Mouse (Mus musculus): ENCODE measurements at regions not wholly inside any gene's neighbourhood (a gene's known extent, or its start where the extent isn't known, plus 50 kb on each side); places are given as distances from the start of the nearest gene placed in this dataset.

DNA sequence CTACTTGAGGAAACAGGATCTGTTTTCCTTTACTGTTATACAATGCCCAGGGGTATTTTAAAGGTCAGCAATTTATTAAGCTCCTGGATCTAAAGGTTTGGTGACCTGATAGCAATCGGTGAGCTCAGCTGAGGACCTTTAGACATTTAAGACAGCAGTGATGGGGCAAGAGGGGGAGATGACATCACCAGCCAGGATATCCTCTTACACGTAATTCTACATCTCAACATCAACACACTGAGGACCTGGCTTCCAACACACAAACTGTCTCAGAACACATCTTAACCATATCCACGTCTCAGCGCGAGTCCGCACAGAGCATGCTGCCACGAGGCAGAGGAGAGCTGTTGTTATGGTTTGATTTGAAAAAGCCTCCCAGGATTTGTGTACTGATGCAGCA is 69.2 kb downstream of the Nhlrc3 start:
- in situ Hi-C loops (cut with MboI; ENCODE audit: unreplicated experiment in 2 of 2): no loop called here

DNA sequence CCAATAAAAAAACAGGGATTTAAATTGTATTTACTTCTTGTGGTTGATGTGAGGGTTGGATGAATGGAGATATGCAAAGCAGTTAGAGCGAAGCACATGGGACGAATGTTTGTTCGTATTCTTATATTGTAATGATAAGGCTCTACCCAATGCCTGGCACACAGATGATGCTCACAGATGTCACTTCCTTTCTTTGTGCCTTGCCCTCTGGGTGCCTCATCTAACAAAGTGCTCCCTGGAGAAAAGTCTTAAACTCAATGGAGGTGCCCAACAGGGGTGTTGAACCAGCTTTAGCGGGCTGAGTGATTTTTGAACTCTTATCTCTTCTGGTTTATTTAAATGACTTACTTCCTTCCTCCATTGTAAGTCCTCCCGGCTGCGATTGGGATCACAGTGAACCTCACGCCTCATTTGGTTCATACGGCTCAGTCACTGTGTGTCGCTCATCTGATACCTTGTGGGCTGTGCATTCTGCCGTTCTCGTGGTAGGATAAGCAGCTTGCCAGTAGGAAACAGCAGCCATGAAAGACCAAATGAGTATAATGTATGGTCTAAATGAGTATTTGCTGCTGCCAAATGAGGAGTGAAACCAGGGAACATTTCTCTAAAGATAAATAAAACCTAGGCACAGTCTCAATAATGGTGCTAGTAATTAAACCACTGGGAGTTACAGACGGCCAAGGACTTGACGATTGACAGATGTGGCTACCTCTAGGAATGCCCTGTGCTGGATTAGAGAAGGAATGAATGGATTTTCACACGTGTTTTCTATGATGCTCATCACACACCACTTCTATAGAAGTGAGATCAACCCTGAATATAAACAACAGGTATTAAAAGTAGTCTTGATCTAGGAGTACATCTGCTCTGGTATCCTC is 81.2 kb downstream of the Nhlrc3 start:
- in situ Hi-C loops (cut with MboI; ENCODE audit: unreplicated experiment in 2 of 2): no loop called here

DNA sequence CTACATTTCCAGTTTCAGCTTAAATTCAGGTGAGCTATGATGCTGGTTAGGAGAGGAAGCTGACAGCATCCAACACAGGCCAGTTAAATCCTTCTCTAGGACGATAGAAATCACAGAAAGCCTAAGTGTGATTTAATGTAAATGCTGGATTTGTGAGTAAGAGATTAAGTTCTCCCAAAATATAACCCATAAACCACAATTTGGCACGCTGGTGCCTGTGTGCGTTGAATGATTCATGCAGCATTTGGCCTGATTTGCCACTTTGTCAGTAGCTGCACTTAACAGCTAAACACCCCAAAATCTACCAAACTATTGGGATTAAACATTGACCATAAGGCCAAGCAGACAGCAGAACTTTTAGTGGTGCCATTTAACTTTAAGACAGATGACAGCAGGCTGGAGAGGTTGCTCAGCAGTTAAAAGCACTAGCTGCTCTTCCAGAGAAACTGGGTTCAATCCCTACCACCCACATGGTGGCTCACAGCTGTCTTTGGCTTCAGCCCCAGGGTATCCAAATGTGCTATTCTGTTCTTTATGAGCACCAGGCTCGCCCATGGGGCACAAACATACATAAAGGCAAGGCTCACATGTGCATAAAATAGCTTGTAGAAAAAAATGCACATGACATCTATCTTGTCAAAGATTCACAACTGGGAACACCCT is 83.5 kb downstream of the Nhlrc3 start:
- in situ Hi-C loops (cut with MboI; ENCODE audit: unreplicated experiment in 2 of 2): no loop called here

DNA sequence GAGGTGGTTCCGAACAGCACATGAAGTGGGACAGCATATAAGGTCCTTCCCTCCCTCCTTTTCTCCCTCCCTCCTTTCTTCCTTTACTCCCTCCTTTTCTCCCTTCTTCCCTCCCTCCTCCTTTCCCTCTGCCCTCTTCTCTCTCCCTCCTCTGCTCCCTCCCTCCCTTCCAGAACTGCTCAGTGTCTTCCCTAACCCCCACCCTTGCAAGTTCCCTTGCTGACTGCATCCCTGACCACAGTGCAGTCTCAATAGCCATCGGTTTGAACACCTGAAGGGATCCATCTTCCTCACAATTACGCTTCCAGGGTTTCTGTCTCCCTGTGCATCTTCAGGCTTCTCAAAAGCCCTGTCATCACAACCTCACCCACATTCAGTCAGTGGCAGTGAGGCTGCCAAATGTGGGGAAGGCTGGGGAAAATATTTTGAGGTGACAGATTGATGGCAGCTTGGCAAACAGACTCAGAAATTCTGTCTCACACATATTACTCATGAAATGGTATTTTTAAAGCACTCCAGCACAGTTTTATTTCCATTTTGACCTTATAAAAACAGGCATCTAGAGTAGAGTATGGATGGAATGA is 86.2 kb downstream of the Nhlrc3 start:
- in situ Hi-C loops (cut with MboI; ENCODE audit: unreplicated experiment in 2 of 2): no loop called here

DNA sequence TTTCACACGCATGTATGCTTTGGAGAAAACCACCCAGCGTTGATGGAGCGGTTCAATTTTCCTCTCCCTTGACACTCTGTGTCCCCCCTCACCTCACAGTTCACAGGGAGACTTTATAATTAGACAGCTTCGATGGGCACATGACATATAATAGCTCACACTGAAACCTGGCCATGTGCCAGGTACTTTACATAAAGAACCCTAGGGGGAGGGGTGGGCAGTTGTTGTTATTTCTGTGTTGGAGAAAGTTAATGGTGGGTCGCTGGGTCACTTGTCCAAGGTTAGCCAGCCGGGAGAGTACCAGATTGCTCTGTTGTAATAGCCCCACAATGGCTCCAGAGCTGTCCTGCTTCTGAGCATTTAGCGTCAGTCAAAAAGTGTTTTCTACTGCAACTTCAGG is 90.2 kb downstream of the Nhlrc3 start:
- in situ Hi-C loops (cut with MboI; ENCODE audit: unreplicated experiment in 2 of 2): no loop called here

DNA sequence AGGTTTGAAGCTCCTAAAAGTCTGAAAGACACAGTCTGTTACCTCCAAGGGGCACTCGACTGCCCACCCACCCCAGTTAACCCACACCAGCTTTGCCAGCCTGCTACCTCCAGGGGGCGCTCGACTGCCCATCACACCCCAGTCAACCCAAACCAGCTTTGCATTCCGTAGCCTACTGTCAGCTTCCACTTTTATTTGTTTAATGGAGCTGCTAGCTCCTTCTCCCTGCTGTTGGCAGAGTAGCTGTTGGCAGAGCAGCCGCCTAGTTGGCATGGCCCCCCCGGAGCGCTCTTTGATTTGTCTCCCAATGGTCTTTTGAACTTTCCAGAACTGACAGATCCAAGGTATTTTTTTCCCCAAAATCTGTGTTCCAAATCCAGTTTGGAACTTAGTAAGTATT is 91.2 kb downstream of the Nhlrc3 start:
- in situ Hi-C loops (cut with MboI; ENCODE audit: unreplicated experiment in 2 of 2): no loop called here

DNA sequence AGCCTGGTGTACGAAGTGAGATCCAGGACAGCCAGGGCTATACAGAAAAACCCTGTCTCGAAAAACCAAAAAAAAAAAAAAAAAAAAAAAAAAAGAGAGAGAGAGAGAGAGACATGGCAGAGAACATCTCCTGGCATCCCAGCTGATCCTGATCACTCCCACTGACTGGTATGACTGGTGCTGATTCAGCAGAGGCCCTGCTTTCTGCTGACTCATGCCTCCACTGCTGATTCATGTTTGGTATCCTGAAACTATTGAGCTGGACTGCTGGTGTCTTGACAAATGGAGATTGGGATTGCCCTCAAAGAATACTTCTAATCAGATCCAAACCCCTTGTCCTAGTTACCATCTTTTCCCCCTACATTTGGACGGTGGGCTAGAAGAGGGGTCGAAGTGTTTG is 101.9 kb downstream of the Nhlrc3 start:
- in situ Hi-C loops (cut with MboI; ENCODE audit: unreplicated experiment in 2 of 2): no loop called here

DNA sequence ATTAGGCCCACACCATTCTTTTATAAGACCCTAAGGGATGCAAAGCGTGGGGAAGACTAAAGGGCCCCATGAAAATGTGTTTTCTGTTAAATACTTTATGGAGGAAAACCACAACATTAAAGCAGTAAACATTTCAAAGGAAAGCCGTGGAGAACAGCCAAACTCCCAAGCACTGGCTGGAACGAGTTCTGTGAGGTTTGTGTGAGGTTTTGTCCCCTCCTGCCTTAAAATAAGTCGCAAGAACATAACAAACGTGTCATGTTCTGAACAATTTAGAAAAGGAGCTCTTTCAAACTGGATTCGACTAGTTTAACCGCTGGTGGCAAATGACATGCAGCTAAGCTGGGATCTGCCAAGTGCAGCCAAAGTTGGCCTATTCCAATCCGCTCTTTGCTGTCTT is 109.4 kb downstream of the Nhlrc3 start:
- in situ Hi-C loops (cut with MboI; ENCODE audit: unreplicated experiment in 2 of 2): no loop called here

DNA sequence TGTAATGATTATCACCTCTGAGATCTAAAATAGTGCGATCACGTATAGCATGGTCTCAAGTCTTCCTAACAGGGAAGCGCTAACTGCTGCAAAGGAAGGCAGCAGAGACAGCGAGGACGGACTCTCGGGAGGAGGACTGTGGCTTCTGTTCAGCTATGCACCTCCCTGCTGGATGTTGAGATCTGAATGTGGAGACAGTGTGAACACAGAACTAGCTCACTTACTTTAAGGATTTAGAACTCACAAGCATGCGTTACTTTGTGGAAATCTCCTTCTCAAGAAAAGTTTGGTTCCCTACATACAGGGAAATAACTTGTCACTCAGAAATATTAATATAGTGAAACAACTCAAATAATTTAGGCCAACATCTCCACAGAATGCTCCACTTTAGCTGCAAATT is 109.8 kb downstream of the Nhlrc3 start:
- in situ Hi-C loops (cut with MboI; ENCODE audit: unreplicated experiment in 2 of 2): no loop called here

DNA sequence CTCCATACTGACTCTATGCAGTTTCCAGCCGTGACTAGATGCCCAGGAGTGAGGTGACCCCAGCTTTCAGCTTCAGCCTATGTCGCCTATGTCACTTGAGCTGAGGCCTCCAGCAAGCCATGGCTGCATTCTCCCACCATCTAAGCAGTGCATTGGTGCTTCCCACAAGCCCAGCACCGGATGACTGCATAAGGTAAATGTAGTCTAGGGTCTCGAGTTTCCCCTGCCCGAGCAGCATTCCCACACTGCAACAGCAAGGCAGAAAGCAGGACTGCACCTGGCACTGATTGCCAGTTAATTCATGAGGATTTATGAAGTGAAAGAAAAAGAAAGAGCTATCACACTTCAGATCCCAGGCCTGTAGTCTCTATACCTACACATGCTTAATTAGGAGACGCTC is 119.5 kb downstream of the Nhlrc3 start:
- in situ Hi-C loops (cut with MboI; ENCODE audit: unreplicated experiment in 2 of 2): no loop called here

DNA sequence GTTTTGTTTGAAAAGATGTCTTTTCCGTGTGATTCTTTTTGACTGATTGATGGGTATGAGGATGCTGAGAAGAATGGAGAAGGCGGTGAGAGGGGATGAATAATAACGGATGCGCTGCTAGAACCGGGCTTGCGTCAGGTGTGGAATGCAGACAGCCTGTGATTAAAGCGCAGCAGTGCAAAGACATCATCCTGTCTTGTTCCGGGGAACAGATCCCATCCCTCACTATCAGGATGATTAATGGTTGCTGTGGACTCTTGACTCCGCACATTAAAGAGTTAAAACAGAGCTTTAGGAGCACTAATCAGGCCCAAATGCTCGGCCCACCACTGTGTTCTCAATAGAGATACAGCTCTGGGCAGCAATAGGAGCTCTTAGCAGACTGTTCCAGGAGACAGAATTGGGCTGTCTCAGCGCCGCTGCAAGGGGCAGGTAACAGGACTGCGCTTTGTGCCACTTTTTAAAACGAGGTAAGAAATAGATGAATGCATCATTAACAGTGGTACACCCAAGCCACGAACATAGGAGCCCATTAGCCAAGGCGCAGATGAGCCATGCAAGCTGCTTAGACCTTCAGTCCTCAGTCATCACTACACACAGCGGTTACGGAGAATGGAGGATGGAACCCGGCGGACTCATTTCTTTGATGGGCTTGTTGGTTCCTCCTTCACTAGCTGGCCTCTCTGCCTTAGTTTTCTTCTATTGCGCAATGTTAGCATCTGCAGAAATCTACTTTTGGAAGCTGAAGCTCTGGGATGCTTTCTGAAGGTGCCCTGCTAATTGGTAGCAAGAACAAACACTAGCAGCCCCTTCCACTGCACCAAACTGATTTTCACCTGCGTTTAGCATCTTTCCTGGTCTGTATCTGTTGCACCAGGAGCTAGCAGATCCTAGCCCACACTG is 121.6 kb downstream of the Nhlrc3 start:
- in situ Hi-C loops (cut with MboI; ENCODE audit: unreplicated experiment in 2 of 2): no loop called here

DNA sequence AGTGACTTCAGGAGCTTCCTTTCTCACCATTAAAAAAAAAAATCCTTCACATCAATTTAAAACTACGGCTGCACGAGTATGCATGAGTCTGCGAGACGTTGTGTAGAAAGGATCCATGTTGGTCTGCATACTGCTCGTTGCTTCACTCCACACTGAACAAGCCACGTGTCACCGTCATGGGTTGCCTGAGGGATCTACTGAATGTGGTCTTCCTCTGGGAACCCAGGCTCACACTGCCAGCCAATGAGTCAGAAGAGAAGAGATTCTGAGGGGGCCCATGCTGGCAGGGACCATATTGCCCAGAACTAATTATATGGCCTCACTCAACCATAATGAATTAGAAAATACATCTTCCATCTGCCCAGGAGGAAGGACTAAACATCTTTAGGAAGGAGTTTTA is 124.6 kb downstream of the Nhlrc3 start:
- in situ Hi-C loops (cut with MboI; ENCODE audit: unreplicated experiment in 2 of 2): loop anchor here (10.0 kb wide), 2 partner anchors 64 to 106 kb away; no protein-coding TSS in a partner anchor

DNA sequence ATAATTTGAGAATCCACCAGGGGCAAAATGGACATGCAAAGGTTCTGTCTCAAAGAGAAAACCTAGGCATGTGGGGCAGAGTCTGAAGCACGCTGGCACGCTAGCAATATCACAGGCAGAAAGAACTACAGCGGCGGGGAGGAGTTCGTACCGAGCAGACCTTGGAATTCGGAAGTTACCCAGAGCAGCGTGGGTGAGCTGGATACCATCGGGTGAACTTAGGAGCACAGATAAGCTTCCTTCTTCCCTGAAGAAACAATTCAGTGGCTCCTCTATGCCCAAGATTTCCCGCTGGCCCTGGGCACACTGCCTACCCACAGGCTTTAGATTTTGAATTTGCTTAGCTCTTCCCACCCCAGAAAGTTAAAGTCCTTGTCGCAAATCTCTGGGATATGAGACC is 129.1 kb downstream of the Nhlrc3 start:
- in situ Hi-C loops (cut with MboI; ENCODE audit: unreplicated experiment in 2 of 2): loop anchor here (10.0 kb wide), 2 partner anchors 59 to 111 kb away; no protein-coding TSS in a partner anchor

DNA sequence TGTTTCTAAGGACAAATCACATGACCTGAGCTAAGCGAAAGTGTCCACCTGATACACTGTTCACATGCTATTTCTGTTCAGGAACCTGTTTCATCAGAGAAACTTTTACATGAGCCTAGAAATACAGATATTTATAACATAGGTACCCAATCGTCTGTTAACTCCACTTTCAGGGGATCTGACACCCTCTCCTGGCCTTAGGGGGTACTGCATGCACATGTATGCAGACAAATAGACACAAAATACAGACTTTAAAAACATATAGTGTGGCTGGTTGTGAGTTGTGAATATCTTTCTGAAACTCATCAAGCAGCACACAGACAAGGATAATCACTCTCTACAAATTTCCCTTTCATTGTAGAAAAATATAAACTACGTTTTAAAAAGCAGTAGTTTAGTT is 133.6 kb downstream of the Nhlrc3 start:
- in situ Hi-C loops (cut with MboI; ENCODE audit: unreplicated experiment in 2 of 2): loop anchor here (5.0 to 10.0 kb wide), 3 partner anchors 75 to 297 kb away; no protein-coding TSS in a partner anchor

DNA sequence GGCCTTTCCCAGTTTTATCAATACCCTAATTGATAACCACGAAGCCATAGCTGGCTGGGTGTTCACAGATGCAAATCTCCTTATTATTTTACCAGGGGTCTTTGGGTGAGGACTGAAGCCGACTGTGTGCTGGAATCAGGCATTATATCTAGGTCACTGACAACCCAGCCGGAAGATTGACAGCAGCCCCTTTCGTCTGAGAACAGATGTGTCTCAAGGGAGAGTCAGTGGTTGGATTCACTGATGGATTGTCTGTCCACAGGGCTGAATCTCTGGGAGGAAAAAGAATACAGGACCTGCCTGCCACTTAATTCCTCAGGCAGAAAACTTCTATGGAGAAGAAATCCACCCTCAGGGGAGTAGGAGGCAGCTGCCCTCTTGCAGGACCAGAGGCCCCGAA is 135.7 kb downstream of the Nhlrc3 start:
- in situ Hi-C loops (cut with MboI; ENCODE audit: unreplicated experiment in 2 of 2): loop anchor here (5.0 to 10.0 kb wide), 3 partner anchors 73 to 295 kb away; no protein-coding TSS in a partner anchor

DNA sequence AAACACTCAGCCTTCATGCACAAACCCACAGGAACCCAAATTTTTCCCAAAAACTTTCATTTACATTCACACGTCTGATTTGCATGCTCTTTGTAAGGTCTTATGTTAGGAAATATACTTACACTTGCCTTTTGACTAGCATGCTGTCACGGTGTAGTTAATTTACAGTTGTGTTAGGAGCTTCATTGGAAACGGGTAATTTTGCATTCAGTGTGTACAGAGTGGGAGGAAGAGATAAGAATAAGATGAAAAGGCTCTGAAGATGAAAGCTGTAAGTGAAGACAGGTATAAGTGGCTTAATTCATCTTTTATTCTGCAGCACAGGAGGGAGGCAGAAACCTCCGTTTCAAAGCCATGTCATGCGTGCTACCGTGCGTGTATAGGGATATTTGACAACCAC is 136.2 kb downstream of the Nhlrc3 start:
- in situ Hi-C loops (cut with MboI; ENCODE audit: unreplicated experiment in 2 of 2): loop anchor here (5.0 to 10.0 kb wide), 3 partner anchors 72 to 295 kb away; no protein-coding TSS in a partner anchor

DNA sequence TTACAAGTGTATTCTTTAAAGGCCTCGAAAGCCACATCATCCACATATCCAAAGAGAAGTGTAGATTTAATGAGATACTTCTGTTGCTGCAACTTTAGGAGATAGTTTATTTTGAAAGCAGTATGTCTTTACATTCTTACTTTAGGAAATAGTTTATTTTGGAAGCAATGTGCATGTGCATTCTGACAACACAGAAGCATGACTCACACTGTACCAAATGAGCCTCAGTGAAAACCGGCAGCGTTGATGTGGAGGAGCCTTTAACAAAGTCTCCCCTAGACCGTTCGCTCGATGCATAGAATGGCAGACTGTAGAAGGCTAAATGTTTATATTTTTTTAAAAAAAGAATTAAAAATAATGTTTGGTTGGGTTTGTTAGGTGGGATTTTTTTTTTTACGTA is 138.1 kb downstream of the Nhlrc3 start:
- in situ Hi-C loops (cut with MboI; ENCODE audit: unreplicated experiment in 2 of 2): loop anchor here (5.0 to 10.0 kb wide), 3 partner anchors 70 to 293 kb away; no protein-coding TSS in a partner anchor

DNA sequence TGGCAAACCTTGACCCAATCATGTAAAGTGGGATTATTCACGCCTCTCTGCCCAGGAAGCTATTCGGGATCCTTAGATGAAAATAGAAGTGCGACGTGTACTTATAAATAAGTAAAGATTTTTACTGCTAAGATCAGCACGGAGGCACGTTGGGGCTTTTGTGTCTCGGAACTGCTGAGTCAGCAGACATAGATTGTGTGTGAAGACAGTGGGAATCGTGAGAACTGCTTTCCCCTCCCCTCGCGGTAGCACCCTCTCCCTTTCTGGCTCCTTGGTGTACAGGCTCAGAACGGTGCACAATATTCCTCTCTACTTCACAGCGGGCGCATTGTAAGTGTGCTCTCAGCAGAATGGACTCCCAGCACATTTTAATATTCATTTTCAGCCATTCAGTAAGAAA is 138.7 kb downstream of the Nhlrc3 start:
- in situ Hi-C loops (cut with MboI; ENCODE audit: unreplicated experiment in 2 of 2): loop anchor here in 1 of 2 experiments (10.0 kb wide), 1 partner anchor 70 kb away; no protein-coding TSS in a partner anchor

DNA sequence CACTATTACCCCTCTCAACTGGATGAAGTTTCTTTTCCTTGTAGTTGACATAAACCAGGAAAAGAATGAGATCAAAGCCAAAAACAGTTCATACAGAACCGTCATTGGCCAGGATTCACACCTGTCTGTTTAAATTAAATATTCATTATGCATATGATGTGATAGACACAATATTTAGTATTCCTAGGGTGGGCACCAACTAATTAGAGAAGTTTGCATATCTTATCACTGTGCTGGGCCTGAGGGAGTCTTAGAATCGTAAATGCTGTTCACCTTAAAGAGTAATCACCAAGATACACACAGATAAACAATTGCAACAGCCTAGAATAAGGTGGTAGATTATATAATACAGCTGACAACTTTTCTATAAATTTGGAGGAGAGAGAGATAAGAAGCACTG is 147.7 kb downstream of the Nhlrc3 start:
- in situ Hi-C loops (cut with MboI; ENCODE audit: unreplicated experiment in 2 of 2): no loop called here

Data from v-Abl transformed pro-B cells (cell line).